Mouse (Mus musculus): ENCODE measurements around the gene Bsg. TPM values are rescaled to one million over a fixed set of nuclear protein-coding genes. Genes with fewer than 3 reads are reported as not detected.

Bsg gene
- total RNA-seq, 2 experiments from 2014 or later, result 1,161 to 1,276 TPM

Other genes starting within 250 kb of the Bsg start
- gene Vmn2r83, start 235.8 kb upstream of the Bsg start, total RNA-seq (2021), result not detected
- gene Plpp2, start 170.7 kb upstream of the Bsg start, total RNA-seq (2021), result 1 to 10 TPM; 3.4 to 6.0 TPM
- gene Mier2, start 149.3 kb upstream of the Bsg start, total RNA-seq (2021), result 10 to 100 TPM; 12.4 to 15.6 TPM
- gene Theg, start 117.2 kb upstream of the Bsg start, total RNA-seq (2021), result not detected
- gene C2cd4c, start 90.5 kb upstream of the Bsg start, total RNA-seq (2021), result not detected
- gene Shc2, start 66.6 kb upstream of the Bsg start, total RNA-seq (2021), result 1 to 10 TPM; 4.5 to 4.8 TPM
- gene Odf3l2, start 58.8 kb upstream of the Bsg start, total RNA-seq (2021), result not detected
- gene Madcam1, start 39.9 kb upstream of the Bsg start, total RNA-seq (2021), result under 1 TPM; 0.24 to 0.60 TPM
- 10 to 100 TPM; 24.3 to 24.4 TPM for gene Tpgs1, start 35.1 kb upstream of the Bsg start, total RNA-seq (2021)
- 100 to 1,000 TPM; 152 to 159 TPM for gene Cdc34, start 22.3 kb upstream of the Bsg start, total RNA-seq (2021)
- gene Gzmm, start 15.5 kb upstream of the Bsg start, total RNA-seq (2021), result 1 to 10 TPM; 3.8 to 4.3 TPM
- gene Hcn2, start 12.1 kb downstream of the Bsg start, total RNA-seq (2021), result 10 to 100 TPM; 22.6 to 27.6 TPM
- 10 to 100 TPM; 36.3 to 54.4 TPM for gene Polrmt, start 42.1 kb downstream of the Bsg start, total RNA-seq (2021)
- gene Fgf22, start 50.6 kb downstream of the Bsg start, total RNA-seq (2021), result not detected
- gene Rnf126, start 62.5 kb downstream of the Bsg start, total RNA-seq (2021), result 10 to 100 TPM; 31.8 to 34.4 TPM
- gene Fstl3, start 72.8 kb downstream of the Bsg start, total RNA-seq (2021), result 1 to 10 TPM; 5.8 to 7.4 TPM
- gene Prss57, start 86.5 kb downstream of the Bsg start, total RNA-seq (2021), result not detected
- gene Palm, start 89.1 kb downstream of the Bsg start, total RNA-seq (2021), result 100 to 1,000 TPM in 1 of 2 experiments, 10 to 100 TPM in 1; 90.8 to 103 TPM
- gene Misp, start 116.5 kb downstream of the Bsg start, total RNA-seq (2021), result under 1 TPM; 0.22 to 0.30 TPM
- gene Ptbp1, start 149.9 kb downstream of the Bsg start, total RNA-seq (2021), result 100 to 1,000 TPM; 144 to 145 TPM
- under 1 TPM in 1 of 2 experiments, not detected in 1; 0.55 TPM for gene Prtn3, start 170.0 kb downstream of the Bsg start, total RNA-seq (2021)
- gene Plppr3, start 170.1 kb downstream of the Bsg start, total RNA-seq (2021), result under 1 TPM; 0.53 to 0.89 TPM
- not detected for gene Elane, start 181.8 kb downstream of the Bsg start, total RNA-seq (2021)
- gene Cfd, start 186.4 kb downstream of the Bsg start, total RNA-seq (2021), result 10 to 100 TPM in 1 of 2 experiments, 1 to 10 TPM in 1; 3.2 to 12.0 TPM
- 10 to 100 TPM; 59.5 to 60.0 TPM for gene Med16, start 204.4 kb downstream of the Bsg start, total RNA-seq (2021)
- not detected for gene Gm26602, start 206.4 kb downstream of the Bsg start, total RNA-seq (2021)
- gene Kiss1r, start 212.5 kb downstream of the Bsg start, total RNA-seq (2021), result under 1 TPM; 0.17 to 0.22 TPM
- gene R3hdm4, start 216.7 kb downstream of the Bsg start, total RNA-seq (2021), result 10 to 100 TPM; 93.4 to 94.9 TPM
- gene Arid3a, start 222.6 kb downstream of the Bsg start, total RNA-seq (2021), result 1 to 10 TPM; 3.1 to 3.2 TPM